Mouse (Mus musculus) testis, postnatal 14 days (tissue): ENCODE results near the gene Fes.

Experiments
- DNase-seq: peaks from one replicate; pipeline ENCODE4 v3.0.0; 2021; ENCODE audit warnings: low spot score

Gene Fes

GRCm38 (mm10) chr7:80387633-80388543 lies at the start of gene Fes:
Gene Fes (minus strand): TSS chr7:80387946.
- DNase-seq = no peak

- no peak for DNase-seq
Measured at GRCm38 (mm10) chr7:80436571-80436970, 48.8 kb upstream of the Fes start.

GRCm38 (mm10) chr7:80435594-80435993 lies 47.8 kb upstream of the Fes start:
- no peak for DNase-seq

- DNase-seq = no peak
Measured at GRCm38 (mm10) chr7:80429661-80430060, 41.9 kb upstream of the Fes start.

GRCm38 (mm10) chr7:80427730-80428129 lies 40.0 kb upstream of the Fes start:
- no peak for DNase-seq

GRCm38 (mm10) chr7:80426363-80426762 lies 38.6 kb upstream of the Fes start:
- no peak for DNase-seq

GRCm38 (mm10) chr7:80424722-80425121 lies 37.0 kb upstream of the Fes start:
- DNase-seq = no peak

- DNase-seq = no peak
Measured at GRCm38 (mm10) chr7:80422759-80423480, 35.2 kb upstream of the Fes start.

GRCm38 (mm10) chr7:80421576-80421975 lies 33.8 kb upstream of the Fes start:
- DNase-seq = no peak

GRCm38 (mm10) chr7:80420586-80420985 lies 32.8 kb upstream of the Fes start:
- no peak for DNase-seq

- no peak for DNase-seq
Measured at GRCm38 (mm10) chr7:80419278-80419677, 31.5 kb upstream of the Fes start.

GRCm38 (mm10) chr7:80418036-80418435 lies 30.3 kb upstream of the Fes start:
- DNase-seq = no peak

GRCm38 (mm10) chr7:80417601-80418000 lies 29.9 kb upstream of the Fes start:
- no peak for DNase-seq

GRCm38 (mm10) chr7:80416969-80417368 lies 29.2 kb upstream of the Fes start:
- no peak for DNase-seq

GRCm38 (mm10) chr7:80414303-80414855 lies 26.6 kb upstream of the Fes start:
- no peak for DNase-seq

GRCm38 (mm10) chr7:80413512-80414302 lies 26.0 kb upstream of the Fes start:
- peak; percentile 52 for DNase-seq

GRCm38 (mm10) chr7:80412781-80413180 lies 25.0 kb upstream of the Fes start:
- DNase-seq = no peak

GRCm38 (mm10) chr7:80412279-80412678 lies 24.5 kb upstream of the Fes start:
- no peak for DNase-seq

GRCm38 (mm10) chr7:80410380-80410779 lies 22.6 kb upstream of the Fes start:
- DNase-seq = no peak

- no peak for DNase-seq
Measured at GRCm38 (mm10) chr7:80407712-80408111, 20.0 kb upstream of the Fes start.

GRCm38 (mm10) chr7:80406186-80406585 lies 18.4 kb upstream of the Fes start:
- no peak for DNase-seq

- DNase-seq = no peak
Measured at GRCm38 (mm10) chr7:80405188-80405695, 17.5 kb upstream of the Fes start, which contains the start of gene Furin. Gene Furin (minus strand): TSS chr7:80405436.
